Mouse (Mus musculus): ENCODE data around the gene Zfp704.

Zfp704 gene

DNA sequence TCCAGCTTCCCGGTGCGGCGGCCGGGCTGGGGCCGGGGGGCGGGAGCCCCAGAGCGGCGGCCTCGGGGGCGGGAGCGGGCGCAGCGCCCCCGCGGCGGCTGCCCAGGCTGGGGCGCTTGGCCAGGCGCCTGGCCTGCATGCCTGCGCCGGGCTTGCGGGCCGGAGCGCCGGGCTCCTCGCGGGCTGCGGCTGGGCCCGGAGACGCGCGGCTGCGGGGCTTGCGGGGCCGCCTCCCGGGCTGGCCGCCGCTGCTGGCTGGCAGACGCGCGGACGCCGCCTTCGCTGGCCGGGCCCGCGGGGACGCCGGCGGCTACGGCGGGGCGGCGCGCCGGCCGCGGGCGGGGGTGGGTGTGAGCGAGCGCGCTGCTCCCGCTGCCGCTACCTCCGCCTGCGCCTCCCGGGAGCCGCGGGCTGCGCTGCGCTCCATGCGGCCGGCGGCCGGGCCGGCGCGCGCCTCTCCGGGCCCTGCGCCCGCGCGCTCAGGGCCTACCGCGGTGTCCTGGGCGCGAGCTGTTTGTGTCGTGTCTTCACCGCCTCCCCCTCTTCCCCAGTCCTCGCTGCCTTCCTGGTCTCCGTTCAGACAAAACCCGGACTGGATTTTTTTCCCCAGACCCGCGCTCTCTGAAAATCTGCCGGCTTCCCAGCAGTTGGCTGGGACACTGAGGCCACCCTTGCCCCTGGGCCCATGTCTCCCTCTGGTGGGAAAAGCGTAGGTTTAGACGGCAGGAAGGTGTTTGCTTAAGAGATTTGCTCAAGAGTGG is at the start of gene Zfp704:
Zfp704 (minus strand) TSS at position 505 of the 761 bp plus-strand sequence.
- peak; percentile 94 for DNase-seq

DNA sequence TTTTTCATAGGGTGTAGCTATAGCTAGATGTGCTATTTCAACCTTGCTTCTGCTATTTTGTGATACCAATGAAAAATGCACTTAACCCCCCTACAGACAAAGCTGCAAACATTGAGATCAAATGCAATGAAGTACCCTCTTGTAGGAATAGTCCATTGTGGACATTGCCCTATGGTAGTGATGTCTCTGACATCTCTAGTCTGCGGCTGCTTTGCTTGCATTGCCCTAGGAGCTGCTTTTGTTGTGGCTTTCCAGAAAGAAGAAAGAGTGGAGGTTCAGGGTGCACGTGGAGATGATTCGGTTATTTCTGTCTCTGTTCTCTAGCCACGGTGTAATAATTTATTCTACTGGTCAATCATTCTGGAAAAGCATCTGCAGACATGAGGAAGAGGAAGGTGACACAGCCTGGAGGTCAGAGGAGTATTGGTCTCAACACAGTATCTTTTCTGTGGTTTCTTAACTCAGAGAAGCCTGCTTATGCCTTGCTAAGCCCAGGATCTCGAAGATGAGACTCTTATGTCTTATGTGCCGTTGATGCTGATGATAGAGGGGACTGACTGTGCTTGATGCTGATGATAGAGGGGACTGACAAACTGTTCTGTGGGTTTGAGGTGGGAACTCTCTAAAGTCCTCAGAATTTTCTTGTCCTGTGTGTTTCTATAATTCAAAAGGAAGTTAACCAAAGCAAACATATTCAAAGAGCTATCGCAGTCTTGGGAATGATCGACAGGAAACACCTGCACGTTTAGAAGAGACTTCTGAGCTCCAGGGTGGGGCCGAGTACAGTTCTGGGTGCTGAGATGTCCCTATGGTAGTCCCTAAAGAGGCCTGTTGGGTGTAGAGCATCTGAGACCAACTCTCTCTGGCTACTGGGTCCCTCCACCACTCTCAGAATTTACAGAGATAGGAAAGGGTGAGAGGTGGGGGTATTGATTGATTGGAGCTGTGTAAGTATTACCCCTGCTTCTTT is 23.4 kb upstream of the Zfp704 start:
- DNase-seq, result no peak

DNA sequence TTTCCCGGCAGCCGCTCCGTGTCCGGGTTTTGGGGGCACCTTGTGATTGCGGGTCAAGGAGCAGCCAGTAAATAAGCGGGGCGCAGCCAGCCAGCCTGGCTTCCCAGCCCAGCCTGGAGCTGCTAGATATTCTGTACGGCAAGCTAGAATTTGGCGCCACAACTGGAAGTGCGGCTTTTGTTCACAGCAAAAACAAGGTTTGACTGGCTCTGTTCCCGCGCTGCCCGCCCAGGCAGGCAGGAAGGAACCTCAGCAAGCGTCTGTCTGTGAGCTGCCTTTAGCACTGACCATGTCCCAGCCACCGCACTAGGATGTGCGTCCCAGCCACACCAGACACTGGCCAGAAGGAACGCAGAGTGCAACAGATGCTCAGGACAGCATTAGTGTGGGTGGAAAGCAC is 20.1 kb upstream of the Zfp704 start:
- peak; percentile 60 for DNase-seq

DNA sequence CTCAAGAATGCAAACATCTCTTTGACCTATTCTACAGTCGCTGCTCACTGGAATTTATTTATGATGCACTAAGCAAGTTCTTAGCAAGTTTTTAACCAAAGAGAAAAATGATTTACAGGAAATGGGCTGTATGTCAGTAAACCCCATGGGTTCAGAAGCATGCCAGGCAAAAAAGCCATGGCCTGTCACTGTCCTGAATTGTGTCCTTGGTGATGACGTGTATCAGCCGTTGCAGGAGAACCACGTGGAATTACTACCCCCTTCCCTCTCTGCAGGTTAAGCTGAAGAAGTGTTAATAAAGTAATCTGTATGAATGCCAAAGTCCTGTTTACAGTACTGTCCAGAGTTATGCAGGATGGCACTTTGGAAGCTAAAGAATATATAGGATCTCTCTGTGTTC is 18.2 kb upstream of the Zfp704 start:
- DNase-seq, result no peak

DNA sequence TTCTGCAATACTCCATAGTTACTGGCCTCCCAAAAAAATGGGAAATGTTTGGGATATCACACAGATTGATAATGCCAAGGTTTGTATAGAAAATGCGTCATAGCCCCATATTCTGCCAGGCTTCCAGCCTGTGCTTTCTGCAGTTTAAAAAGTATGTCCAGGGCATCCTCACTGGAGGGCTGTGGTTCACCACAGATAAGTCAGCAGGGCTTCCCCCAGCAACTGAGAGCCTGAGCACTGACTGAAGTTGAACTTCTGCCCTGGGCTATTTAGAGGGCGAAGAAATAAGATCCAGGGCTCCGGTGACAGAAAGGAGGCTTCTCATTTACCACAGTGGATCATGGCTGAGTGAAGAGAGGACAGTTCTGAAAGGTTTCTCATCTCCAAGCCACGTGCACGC is 16.3 kb upstream of the Zfp704 start:
- DNase-seq, result no peak

DNA sequence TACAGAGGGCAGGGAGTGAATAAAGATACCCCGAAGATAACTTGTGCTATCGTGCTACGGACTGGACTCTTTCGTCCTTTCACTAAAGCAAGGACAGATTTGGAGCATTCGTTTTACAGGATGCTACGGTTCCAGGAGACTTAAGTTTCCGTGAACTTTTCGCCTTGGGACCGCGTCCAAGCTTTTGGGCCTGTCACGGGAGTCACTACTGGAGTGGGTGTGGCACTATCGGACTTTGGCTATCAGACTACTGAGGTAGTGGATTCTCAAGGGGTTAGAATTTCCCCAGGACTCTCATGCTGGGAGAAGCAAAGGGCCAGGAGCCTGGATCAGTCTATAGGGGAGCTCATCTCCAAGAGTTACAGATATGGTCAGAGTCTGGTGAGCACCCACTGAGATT is 10.7 kb upstream of the Zfp704 start:
- no peak for DNase-seq

DNA sequence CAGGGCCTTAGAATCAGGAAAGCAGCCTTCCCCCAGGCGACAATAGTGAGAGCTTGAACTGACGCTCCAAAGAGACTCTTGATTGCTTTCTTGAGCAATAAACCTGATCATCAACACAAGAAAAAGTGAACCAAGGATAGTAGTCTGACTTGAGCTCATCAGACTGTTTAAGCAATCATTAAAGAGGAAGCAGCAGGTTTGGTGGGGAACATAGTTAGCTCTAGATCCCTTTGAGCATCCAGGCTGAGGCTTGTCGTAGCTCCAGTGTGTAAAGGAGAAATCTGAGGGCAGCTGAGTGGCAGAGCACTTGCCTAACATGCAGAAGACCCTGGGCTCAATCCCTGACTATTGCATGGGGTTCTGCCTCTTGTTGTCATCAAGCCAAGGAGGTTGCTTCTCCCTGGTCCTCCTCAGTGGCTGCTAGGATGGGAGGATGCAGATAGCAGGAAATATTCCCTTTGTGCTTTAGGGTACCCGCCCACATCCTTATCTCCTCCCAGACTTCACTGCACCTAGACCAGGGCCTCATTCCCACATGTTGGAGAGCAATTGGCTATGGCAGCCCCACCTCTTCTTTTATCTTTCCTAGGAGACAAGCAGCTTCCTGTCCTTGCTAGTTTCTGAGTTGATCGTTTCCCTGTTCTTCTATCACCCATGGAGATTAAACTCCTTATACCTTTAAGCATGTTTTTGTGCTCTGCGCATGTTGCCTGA is 9.8 kb upstream of the Zfp704 start:
- no peak for DNase-seq

DNA sequence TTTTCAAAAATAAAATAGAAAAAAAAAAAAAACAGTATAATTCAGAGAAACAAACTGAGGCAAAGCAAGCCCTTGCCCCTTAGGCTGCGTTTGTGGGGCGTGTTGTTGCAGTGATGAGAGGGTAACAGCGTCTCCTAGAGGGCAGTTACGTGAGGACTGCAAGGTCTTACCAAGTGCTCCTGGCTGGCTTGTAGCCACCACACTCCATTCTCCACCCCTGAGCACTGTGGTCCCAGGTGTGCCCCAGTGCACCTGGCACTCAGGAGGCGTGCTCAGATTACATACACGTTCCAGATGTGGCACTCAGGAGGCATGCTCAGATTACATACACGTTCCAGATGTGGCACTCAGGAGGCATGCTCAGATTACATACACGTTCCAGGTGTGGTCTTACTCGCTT is 7.2 kb upstream of the Zfp704 start:
- DNase-seq, result peak; percentile 50

DNA sequence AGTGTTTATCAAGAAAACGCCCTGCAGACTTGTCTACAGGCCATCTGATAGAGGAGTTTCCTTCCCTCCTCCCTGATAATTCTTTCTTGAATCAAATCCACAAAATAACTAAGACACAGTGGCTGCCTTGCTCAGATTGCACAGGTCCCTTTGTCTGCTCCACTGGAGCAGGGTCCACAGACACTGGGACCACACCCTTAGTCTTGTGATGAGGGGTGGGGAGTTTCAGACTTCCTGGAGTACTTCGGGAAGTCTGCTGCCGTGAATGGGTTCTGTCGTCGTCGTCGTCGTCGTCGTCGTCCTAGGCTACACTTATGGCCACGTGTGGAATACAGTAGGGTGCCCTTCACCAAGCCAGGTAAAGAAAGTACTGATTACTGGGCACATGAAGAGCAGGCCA is 4.8 kb upstream of the Zfp704 start:
- no peak for DNase-seq

DNA sequence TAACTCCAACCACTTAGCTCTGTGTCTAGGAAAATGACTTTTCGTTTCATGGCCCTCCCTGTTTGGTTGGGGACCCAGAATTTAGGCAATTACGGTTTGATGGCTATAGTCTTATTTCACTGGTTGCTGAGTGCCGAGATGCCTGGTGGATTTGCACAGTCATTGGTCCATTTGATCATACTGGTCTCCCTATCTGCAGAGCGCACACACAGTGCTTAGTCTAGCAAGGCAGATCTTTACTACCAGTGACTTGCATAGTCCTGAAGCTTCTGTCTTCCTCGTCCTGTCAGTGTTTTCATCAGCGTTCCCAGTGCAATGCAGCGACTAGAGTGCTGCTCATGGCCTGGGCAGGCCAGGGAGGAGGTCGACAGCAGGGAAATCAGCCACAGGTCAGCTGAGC is 4.1 kb upstream of the Zfp704 start:
- no peak for DNase-seq

DNA sequence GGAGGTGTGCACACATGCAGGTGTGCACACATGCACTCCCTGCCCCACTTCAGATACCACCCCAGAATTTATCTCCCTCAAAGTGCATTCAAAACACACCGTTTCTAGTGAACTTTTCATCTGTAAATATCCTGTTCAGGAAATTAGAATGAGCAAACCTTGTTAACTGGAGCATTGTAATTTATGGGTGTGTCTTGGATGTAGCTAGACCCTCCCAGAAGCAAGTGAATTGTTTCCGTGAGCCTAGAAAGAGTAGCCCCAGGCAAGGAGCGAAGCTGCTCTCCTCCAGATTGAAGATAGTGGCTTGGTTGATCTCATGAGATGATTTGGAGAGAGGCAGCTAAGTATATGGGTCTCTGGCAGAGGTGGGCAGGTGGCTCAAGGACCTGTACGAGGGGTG is 1.3 kb upstream of the Zfp704 start:
- no peak for DNase-seq

DNA sequence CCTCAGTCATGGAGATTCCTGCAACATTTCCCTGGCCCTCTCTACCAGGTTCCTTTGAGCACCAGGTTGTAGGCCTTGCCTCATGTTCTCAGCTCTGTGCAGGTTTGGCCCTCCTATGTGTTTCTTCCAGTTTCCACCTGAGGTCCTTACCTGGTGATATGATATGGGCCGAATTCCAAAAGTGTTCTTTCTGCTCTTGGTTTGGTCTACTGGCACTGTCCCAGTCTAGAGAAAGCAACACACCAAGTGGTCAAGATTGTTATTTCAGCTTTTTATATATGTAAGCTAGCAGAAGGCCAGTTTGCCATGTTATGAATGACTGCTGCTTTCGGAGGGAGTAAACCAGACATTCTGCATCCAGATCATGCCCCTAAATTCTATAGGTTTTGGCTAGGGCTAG is 541 bp upstream of the Zfp704 start:
- DNase-seq, result no peak

DNA sequence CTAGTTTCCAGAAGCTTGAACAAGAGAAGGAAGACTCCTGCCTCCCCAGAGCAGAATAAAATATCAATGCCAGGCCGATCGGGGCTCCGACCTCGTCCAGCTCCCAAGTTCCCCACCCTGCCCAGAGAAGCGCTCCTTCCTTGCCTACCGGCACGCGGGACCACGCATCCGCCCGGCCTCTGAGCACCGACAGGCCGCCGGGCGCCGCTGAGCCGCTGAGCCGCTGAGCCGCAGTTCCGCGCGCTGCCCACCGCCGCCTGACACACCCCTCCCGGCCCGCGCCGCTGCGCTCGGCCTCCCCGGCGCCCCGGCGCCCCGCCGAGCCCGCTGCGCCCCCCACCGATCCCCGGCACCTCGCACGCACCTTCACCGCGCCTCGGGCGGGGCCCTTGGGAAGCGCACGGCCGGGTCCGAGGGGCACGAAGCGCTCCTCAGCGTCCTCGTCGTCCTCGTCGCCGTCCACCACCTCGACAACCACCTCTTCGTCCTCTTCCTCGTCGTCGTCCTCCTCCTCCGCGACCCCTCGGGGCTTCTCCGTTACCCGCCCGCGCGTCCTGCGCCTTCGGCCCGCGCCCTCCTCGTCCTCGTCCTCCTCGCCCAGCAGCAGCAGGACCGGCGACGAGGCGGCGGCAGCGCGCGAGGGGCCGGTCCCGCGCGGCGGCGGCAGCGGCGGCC is 842 bp downstream of the Zfp704 start:
- DNase-seq, result peak; percentile 72

DNA sequence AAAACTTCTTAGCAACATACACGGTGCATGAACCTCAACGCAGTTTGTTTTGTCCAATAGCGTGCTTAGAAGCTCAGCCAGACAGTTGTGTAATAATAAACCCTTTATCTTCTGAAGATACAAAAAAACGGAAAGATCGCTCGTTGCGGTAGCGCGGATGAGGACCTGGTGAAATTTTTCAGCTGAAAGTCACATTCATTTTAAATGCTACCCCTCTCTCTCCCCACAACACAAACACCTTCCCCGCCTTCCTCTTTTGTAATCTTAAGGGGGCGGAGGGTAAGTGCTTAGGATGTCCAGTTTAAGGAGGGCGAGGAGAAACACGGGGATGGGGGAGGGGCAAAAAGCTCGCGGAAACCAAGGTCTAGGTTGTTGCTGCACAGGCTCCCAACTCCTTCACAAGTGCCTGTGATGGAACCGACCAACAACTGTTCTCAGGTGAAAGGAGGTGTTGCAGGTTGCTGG is 1.4 kb downstream of the Zfp704 start:
- DNase-seq, result peak; percentile 75

DNA sequence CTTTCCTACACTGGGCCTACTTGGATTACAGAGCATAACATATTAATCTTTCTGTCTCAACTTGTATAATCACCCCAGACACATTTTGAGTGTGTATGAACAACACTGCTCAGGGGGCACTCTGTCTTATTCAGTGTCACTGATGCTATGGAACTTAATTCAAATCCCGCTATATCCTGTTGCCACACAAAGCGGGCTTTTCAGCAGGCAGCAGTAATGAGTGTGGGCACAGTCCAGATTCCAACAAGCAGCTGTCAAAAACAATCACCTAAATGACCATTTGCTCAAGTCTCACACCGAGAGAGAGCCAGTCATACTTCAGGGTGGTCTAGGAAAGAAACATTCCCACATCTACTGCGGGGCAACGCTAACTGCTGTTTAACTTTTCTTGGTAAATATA is 2.2 kb downstream of the Zfp704 start:
- DNase-seq, result peak; percentile 44

DNA sequence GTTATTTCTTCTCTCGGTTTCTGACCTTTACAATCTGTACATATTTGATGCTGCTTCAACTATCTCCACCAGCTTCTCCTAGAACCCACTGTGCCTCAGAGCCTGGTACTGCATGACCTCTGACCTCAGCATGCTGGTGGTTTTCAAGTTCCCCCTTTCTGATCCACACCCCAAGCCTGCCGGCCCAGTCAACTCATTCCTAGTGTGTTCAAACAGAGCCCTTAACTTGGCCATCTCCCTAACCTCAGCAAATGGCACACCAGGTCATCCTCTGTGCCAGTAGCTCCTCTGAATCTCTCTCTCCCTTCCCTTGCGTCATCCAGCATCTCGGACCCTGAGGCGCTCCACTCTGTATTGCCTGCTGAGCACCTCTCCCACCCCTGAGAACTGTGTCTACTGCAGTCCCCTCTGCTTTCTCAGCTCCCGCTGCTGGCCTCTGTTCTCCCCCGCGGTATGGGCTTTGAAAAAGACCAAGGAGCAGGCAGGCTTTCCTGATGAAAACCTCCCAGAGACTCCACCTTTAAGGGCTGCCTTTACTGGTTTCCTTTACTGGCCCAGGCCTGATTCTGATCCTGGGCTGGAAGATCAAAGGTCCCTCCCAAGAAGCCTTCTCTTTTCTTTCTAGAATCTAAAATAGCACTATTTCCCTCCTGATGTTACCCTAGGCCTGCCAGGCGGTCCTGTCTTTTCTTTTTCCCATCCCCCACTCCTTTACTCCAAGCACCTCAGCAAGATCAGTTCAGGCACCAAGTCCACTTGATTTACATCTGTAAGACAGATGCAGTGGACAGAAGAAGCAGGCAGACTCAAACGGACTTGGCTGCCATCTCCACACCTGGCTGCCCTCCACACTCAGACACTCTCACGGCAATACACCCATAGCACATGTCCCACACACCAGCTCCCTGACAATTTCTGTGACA is 3.8 kb downstream of the Zfp704 start:
- peak; percentile 35 for DNase-seq

DNA sequence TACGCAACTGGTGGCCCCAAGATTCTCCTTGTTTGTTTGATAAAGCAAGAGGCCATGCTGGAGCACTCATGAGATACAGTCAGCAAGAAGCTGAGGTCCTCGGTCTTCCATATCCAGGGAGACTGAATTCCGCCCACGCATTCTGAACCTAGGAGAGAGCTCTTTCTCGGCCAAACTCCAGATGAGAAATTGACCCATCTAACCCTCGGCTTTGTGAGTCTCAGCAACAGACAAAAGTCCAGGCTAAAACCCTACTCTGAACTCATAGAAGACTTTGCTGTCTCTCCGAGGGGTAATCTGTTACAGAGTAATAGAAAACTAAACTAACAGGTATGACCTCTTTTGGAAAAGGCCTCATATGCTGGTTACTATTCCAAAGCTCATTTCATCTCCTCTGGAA is 4.9 kb downstream of the Zfp704 start:
- DNase-seq, result no peak

DNA sequence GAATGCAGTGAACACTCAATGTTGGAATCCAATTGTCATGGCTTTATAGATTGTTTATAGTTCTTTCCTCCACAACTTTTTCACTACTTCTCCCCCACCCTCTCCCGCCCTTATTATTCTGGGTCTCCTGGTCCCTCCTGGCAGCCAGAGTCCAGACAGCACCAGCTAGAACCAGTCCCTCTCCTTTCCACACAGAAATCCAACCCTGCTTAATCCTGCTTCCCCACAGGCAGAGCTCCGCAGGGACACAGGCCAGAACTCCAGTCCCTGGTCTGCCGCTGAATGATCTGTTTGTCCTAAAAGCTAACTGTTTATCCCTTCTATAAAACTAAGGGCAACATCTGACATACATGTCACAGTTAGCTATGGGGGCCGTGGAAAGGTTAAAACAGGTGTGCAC is 6.0 kb downstream of the Zfp704 start:
- DNase-seq, result no peak

DNA sequence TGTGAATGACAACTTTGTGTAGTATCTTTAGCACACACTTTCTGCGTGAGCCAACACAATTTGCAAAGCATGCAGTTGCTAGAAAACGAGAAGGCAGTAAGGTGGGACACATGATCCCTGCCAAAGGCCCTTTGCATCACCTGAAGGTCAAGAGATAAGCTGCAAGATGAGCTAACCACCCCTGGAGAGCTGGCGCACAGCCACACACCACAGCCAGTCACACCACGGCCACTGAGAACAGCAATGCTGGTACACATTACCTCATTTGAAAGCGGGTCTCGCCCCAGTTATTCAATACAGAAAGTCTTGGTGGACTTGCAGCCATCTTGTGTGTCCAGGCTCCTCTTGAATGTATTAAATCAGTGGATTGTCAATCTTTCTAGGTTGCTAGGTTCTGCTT is 9.3 kb downstream of the Zfp704 start:
- no peak for DNase-seq

DNA sequence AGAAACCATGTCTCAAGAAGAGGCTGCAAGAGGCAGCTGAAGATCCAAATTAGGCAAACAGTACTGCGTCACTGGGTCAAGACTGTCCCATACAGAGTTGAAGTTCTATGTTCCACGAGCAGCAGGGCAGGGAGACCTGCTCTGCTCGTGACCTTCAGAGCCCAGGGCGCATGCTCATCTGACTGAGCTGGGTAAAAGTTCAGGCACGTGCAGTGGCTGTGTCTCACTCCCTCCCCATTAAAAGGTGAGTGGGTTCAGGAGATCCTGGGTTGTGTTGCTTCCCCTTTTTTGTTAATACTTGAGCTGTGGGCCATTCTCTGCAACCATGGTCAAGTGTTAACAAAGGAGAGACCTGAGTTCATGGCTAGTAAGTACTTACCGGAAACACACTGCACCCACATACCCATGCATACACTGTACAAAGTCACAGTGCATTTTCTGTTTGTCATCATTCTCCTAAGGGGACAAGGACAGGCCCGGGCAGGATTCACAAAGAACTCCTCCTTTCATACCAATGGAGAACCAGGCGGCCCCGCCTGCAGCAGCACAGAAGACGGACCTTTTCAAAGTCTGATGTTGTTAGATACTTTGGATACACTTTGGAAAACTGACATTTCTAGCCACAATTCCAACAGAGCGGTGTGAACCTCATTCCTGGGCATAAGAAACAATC is 10.0 kb downstream of the Zfp704 start:
- DNase-seq, result no peak

DNA sequence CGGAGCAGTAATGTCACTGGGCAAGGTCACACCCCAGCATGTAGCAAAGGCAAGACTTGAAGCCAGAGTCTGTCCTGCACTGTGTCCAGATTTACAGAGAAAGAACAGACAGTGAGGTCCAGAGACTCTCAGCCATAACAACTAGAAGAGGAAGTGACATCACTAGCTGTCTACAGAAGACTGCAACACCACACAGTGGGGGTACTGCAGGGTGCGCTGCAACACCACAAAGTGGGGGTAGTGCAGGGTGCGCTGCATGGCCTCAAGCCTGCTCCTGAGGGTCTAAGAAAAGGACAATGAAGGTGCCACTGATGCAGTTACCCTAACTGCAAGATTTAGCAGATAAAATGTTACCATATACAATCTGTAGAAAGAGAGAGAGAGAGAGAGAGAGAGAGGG is 11.8 kb downstream of the Zfp704 start:
- DNase-seq, result no peak
